Mouse (Mus musculus): ENCODE measurements around the gene Plekha7. TPM values are rescaled to one million over a fixed set of nuclear protein-coding genes. Genes with fewer than 3 reads are reported as not detected.

Gene Plekha7
- polyA plus RNA-seq, 1 experiment from 2014 or later: 32.7 TPM

- Histone ChIP-seq H3K4me2 (peak overlapping the region; percentile 99), H3K4me3 (peak overlapping the region; percentile 10; the same call in 1 of the 2 replicates), H3K27ac (peak overlapping the region; percentile 27; the same call in 1 of the 2 replicates), H3K4me1 (replicated peaks) (peaks cover 29% of the 10 kb centered on the region), H3K27me3 (peaks cover 17% of the 10 kb centered on the region; the same call in 1 of the 2 replicates), H3K36me3 (no peaks in the 10 kb centered on the region), H3K9ac (0 out of 2 replicates have a peak overlapping the region, but pooled peaks have one; percentile 17), H3K9me3 (replicated peaks) (no peaks in the 10 kb centered on the region)
- ATAC-seq (replicated peaks; ENCODE audit: insufficient number of reproducible peaks, insufficient read depth, low FRiP score, low read depth): no peak
- 18% methylated on average over 9 of the region's 9 CpGs for WGBS
Observed at GRCm38 (mm10) chr7:116309456-116309855, 1.3 kb upstream of the Plekha7 start.

GRCm38 (mm10) chr7:116308632-116308991 lies 436 bp upstream of the Plekha7 start:
- Histone ChIP-seq H3K4me3 (peak overlapping the region; percentile 85), H3K27me3 (peaks cover 17% of the 10 kb centered on the region; the same call in 1 of the 2 replicates), H3K4me2 (peak overlapping the region; percentile 99), H3K4me1 (replicated peaks) (peaks cover 33% of the 10 kb centered on the region), H3K9ac (peak overlapping the region; percentile 67), H3K9me3 (replicated peaks) (no peaks in the 10 kb centered on the region), H3K36me3 (no peaks in the 10 kb centered on the region), H3K27ac (peak overlapping the region; percentile 60)
- no peak for ATAC-seq (replicated peaks; ENCODE audit: insufficient number of reproducible peaks, insufficient read depth, low FRiP score, low read depth)
- 2% methylated on average over 16 of the region's 16 CpGs for WGBS

DNA sequence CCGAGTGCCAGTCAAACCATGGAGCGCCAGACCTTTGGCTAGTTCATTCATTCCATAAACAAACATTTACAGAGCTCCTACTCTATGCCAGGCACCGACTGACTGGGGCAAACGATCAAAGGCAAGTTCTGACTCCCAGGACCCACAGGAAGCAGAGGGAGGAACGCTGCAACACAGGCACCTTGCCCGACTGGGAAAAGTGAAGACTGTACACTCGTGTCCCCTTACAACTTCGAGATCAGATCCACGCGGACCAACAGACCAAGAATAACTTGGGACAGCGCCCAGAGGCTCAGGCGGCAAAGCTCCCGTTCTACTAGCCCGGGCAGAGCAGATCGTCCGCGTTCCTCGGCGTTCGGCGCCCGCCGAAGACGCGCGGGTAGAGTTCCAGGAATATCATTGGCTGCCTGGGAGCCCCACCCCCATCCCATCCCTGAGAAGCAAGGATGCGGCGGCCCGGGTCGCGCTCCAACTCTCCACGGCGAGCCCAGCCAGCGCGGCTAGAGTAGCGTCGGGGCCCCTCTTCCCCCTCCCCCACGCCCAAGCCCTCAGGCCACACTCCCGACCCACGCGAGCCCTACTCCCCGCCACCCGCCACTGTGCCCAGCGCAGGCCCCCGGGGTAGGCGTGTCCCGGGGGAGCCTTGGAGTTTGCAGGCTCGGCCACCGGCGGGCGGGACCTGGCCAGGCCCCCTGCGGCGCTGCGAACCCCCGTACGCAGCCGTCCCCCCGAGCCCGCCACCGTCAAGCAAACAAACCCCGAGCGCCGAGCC lies 891 bp downstream of the Plekha7 start:
- ATAC-seq (replicated peaks; ENCODE audit: insufficient number of reproducible peaks, insufficient read depth, low FRiP score, low read depth): peak; percentile 84
- Histone ChIP-seq H3K27me3 (peaks cover 17% of the 10 kb centered on the region; the same call in 1 of the 2 replicates), H3K4me3 (peak overlapping the region; percentile 85), H3K4me1 (replicated peaks) (peaks cover 33% of the 10 kb centered on the region), H3K9me3 (replicated peaks) (no peaks in the 10 kb centered on the region), H3K27ac (peak overlapping the region; percentile 79), H3K9ac (peak overlapping the region; percentile 67), H3K4me2 (peak overlapping the region; percentile 99), H3K36me3 (no peaks in the 10 kb centered on the region)
- under 1% methylated on average over 57 of the region's 63 CpGs for WGBS

DNA sequence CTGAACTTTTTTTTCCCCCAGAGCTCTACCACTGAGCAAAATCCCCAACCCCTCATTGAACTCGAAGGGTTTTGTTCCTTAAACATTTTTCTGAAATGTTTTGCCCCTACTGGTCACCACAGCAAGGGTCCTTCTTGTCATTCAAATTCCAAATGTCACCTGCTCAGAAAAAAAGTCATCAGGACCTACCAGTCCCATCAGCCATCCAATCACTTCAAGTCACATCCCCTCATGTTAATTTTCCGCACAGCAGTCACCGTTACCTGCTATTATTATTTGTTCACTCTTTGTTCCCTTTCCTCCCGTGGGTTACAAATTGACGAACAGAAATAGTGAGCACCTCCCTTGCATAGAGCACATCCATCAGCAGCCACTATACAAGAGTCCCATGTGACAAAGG lies 1.6 kb downstream of the Plekha7 start:
- H3K4me3 ChIP-seq: peak overlapping the region; percentile 85
- peaks cover 37% of the 10 kb centered on the region for H3K4me1 ChIP-seq (replicated peaks)
- H3K9ac ChIP-seq: no peak overlapping the region
- peaks cover 17% of the 10 kb centered on the region; the same call in 1 of the 2 replicates for H3K27me3 ChIP-seq
- no peak overlapping the region for H3K27ac ChIP-seq
- H3K4me2 ChIP-seq: peak overlapping the region; percentile 99
- ATAC-seq (replicated peaks; ENCODE audit: insufficient number of reproducible peaks, insufficient read depth, low FRiP score, low read depth): no peak
- no peaks in the 10 kb centered on the region for H3K9me3 ChIP-seq (replicated peaks)
- H3K36me3 ChIP-seq: no peaks in the 10 kb centered on the region
- 27% methylated on average over 5 of the region's 5 CpGs for WGBS

DNA sequence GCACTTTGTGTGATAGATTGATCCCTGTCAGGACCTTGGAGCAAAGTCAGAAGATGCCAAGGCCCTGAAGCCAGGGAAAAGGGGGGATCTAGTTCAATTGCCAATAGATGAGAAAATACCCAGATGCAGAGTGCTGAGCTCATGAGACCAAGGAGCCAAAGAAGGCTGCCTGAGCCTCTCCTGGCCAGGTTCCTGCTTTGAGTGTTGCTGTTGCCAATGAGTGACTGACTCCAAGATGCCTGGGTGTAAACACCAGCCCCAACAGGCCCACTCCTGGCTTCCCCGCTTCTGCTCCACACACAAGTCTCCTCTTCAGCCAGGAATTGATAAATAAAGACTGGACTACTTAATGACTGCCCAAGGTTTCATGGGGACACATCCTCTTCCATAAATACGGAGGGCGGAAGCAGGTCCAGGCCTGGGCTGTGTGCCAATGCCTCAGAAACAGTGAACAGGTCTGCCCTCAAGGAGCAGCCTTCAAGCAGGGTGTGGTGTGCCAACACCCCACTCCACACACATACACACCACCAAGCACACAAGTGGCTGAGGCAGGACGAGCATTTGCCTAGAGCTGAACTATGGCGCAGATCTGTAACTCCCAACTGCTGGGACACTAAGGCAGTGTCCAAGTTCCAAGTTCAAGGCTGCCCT lies 6.4 kb downstream of the Plekha7 start:
- no peak overlapping the region for H3K9ac ChIP-seq
- H3K4me3 ChIP-seq: no peak overlapping the region
- peaks cover 13% of the 10 kb centered on the region; the same call in 1 of the 2 replicates for H3K27me3 ChIP-seq
- peaks cover 20% of the 10 kb centered on the region for H3K4me1 ChIP-seq (replicated peaks)
- WGBS: 84% methylated on average over 5 of the region's 5 CpGs
- no peak overlapping the region for H3K27ac ChIP-seq
- no peaks in the 10 kb centered on the region for H3K9me3 ChIP-seq (replicated peaks)
- H3K4me2 ChIP-seq: no peak overlapping the region
- no peak for ATAC-seq (replicated peaks; ENCODE audit: insufficient number of reproducible peaks, insufficient read depth, low FRiP score, low read depth)
- no peaks in the 10 kb centered on the region for H3K36me3 ChIP-seq

DNA sequence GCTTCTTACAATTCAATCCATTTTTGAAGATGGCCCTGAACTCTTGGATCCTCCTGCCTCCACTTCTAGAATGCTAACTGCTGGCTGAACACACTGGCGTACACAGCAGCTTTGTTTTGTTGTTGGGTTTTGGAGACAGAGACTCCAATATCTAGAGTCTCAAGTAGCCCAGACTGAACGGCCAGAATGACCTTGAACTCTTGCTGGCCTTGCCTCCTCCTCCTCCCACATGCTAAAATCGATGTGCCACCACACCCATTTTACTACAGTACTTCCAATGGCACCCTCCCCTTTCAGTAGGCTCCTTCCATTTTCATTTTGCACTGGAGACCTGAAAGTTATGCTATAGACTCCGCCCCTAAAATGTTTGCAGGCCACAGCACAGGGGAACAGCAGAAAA lies 7.0 kb downstream of the Plekha7 start:
- Histone ChIP-seq H3K27me3 (peaks cover 7% of the 10 kb centered on the region; the same call in 1 of the 2 replicates), H3K4me2 (no peak overlapping the region), H3K4me1 (replicated peaks) (peaks cover 15% of the 10 kb centered on the region), H3K4me3 (no peak overlapping the region), H3K36me3 (no peaks in the 10 kb centered on the region), H3K9ac (no peak overlapping the region), H3K27ac (no peak overlapping the region), H3K9me3 (replicated peaks) (no peaks in the 10 kb centered on the region)
- 73% methylated on average over 4 of the region's 4 CpGs for WGBS
- no peak for ATAC-seq (replicated peaks; ENCODE audit: insufficient number of reproducible peaks, insufficient read depth, low FRiP score, low read depth)

- ATAC-seq (replicated peaks; ENCODE audit: insufficient number of reproducible peaks, insufficient read depth, low FRiP score, low read depth): no peak
- H3K36me3 ChIP-seq: no peaks in the 10 kb centered on the region
- H3K9me3 ChIP-seq (replicated peaks): no peaks in the 10 kb centered on the region
- 86% methylated on average over 2 of the region's 2 CpGs for WGBS
- H3K9ac ChIP-seq: no peak overlapping the region
- no peak overlapping the region for H3K27ac ChIP-seq
- H3K4me1 ChIP-seq (replicated peaks): peaks cover 18% of the 10 kb centered on the region
- H3K27me3 ChIP-seq: no peaks in the 10 kb centered on the region
- H3K4me3 ChIP-seq: no peak overlapping the region
- no peak overlapping the region for H3K4me2 ChIP-seq
Observed at GRCm38 (mm10) chr7:116298851-116299250, 9.3 kb downstream of the Plekha7 start.

DNA sequence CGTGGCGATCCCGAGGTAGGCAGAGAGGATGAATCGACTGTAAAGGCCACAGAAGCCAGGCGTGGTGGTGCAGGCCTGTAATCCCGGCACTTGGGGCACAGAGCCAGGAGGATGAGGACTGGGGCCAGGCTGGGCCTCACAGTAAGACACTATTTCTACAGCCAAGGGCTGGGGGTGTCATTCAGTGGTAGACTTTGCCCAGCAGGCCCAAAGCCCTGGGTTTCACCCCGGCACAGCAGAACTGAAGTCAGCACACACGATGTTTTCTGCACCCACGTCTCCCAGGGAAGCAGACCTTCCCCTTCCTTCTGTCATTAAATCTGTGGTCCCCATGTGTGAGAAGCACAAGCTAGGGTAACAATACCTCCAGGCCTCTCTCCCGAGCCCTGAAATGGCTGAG lies 9.8 kb downstream of the Plekha7 start:
- H3K4me1 ChIP-seq (replicated peaks): peaks cover 16% of the 10 kb centered on the region
- no peak overlapping the region for H3K4me3 ChIP-seq
- H3K27ac ChIP-seq: no peak overlapping the region
- no peaks in the 10 kb centered on the region for H3K36me3 ChIP-seq
- 66% methylated on average over 10 of the region's 10 CpGs for WGBS
- no peak for ATAC-seq (replicated peaks; ENCODE audit: insufficient number of reproducible peaks, insufficient read depth, low FRiP score, low read depth)
- no peak overlapping the region for H3K4me2 ChIP-seq
- no peaks in the 10 kb centered on the region for H3K27me3 ChIP-seq
- H3K9me3 ChIP-seq (replicated peaks): no peaks in the 10 kb centered on the region
- no peak overlapping the region for H3K9ac ChIP-seq

DNA sequence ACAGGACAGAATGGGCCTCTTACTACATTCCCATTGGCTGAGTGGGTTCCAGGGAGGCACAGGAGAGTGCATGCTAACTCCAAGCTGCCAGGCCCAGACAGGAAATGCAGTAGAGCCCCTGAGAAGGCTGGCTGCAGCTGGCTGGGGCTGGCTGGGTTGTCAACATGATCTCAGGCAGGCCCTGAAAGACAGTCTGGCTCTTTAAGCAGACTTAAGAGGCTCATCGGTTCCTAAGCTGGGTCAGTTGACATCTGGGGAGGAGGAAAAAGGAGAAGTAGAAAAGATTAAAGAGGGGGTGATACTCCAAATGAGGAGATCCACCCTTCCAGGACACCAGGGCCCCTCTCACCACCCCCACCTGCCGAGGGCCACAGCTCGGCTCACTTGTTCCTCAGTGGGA lies 13.2 kb downstream of the Plekha7 start:
- 38% methylated on average over 3 of the region's 3 CpGs for WGBS
- H3K27me3 ChIP-seq: no peaks in the 10 kb centered on the region
- no peaks in the 10 kb centered on the region for H3K36me3 ChIP-seq
- H3K9ac ChIP-seq: no peak overlapping the region
- ATAC-seq (replicated peaks; ENCODE audit: insufficient number of reproducible peaks, insufficient read depth, low FRiP score, low read depth): no peak
- no peak overlapping the region for H3K4me2 ChIP-seq
- peaks cover 14% of the 10 kb centered on the region for H3K4me1 ChIP-seq (replicated peaks)
- no peaks in the 10 kb centered on the region for H3K9me3 ChIP-seq (replicated peaks)
- no peak overlapping the region for H3K27ac ChIP-seq
- no peak overlapping the region for H3K4me3 ChIP-seq

GRCm38 (mm10) chr7:116292377-116292776 lies 15.8 kb downstream of the Plekha7 start:
- Histone ChIP-seq H3K4me3 (no peak overlapping the region), H3K4me1 (replicated peaks) (peaks cover 28% of the 10 kb centered on the region), H3K27me3 (no peaks in the 10 kb centered on the region), H3K27ac (no peak overlapping the region), H3K9me3 (replicated peaks) (no peaks in the 10 kb centered on the region), H3K36me3 (no peaks in the 10 kb centered on the region), H3K4me2 (no peak overlapping the region), H3K9ac (no peak overlapping the region)
- 51% methylated on average over 5 of the region's 5 CpGs for WGBS
- ATAC-seq (replicated peaks; ENCODE audit: insufficient number of reproducible peaks, insufficient read depth, low FRiP score, low read depth): 0 out of 2 replicates have a peak, but pooled peaks have one; percentile 5

DNA sequence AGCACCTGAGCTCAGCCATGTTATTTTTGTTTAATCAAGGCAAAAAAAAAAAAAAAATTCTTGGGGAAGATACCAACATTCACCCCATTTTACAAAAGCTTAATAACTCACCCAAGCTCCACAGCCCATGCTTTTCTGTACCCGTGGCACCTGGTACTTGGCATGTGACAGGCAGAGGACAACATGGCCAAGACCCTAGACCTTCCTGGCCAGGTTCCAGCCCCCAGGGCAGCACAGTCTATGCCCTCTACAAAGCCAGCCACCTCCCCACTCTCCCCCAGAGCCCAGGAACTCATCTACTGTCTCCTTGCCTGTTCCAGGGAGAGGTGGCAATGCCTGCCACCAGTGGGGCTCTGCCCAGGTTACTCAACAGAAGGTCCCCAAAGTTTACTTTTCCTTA lies 17.6 kb downstream of the Plekha7 start:
- H3K4me1 ChIP-seq (replicated peaks): peaks cover 44% of the 10 kb centered on the region
- H3K4me3 ChIP-seq: no peak overlapping the region
- no peak overlapping the region for H3K9ac ChIP-seq
- no peak overlapping the region for H3K27ac ChIP-seq
- ATAC-seq (replicated peaks; ENCODE audit: insufficient number of reproducible peaks, insufficient read depth, low FRiP score, low read depth): no peak
- H3K9me3 ChIP-seq (replicated peaks): no peaks in the 10 kb centered on the region
- no peaks in the 10 kb centered on the region for H3K27me3 ChIP-seq
- no peak overlapping the region for H3K4me2 ChIP-seq
- H3K36me3 ChIP-seq: no peaks in the 10 kb centered on the region
- WGBS: 39% methylated on average over 1 of the region's 1 CpGs

Measured in heart, embryonic 15.5 days (tissue).